ENCODE assay signal across 12 mouse cellular contexts in the genomic region with DNA sequence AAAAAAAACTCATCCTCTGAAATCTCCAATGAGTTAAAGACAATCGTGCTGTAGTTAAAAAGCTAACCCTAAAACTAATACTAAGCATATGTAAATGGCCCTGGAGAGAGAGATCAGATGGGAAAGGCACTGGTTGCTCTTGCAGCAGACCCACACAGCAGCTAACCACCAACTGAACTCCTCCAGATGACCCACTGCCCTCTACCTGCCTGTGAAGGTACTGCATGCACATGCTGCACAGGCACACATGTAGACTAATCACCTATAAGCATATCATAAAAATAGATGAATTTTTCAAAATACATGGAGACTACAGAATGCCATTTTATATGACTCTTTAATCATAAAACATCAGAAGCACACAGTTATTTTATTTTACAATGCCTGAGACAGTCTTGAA. TPM values are rescaled to one million over a fixed set of nuclear protein-coding genes. Genes with fewer than 3 reads are reported as not detected.
DNase-seq lines count a peak whose midpoint lies in the region; ATAC-seq and TF ChIP-seq lines count a peak whose summit lies in the region.
"Had no signal": no experiment of that assay in that cellular context is flagged by ENCODE, and none has a peak within 500 bp of the region (broad histone marks: within the 10 kb centered on the region; RNA-seq: fewer than 3 reads in every experiment).

No protein-coding gene starts in this region.

- DNase-seq in 3T3-L1 (ENCODE audit: low read depth, low spot score), result peak; percentile 41
- DNase-seq in MEL (ENCODE audit: low read depth, low spot score), result peak; percentile 63
- DNase-seq in spleen, adult 12 weeks (ENCODE audit: low spot score), result no peak
- DNase-seq: cerebellum, adult 9-11 months; kidney, postnatal 25 days had no signal

- no peak overlapping the region for H3K27ac ChIP-seq in intestine, postnatal 0 days (ENCODE audit: low read depth, low read length)
- H3K27ac ChIP-seq in intestine, embryonic 16.5 days (ENCODE audit: low read length), result no peak overlapping the region
- H3K27ac ChIP-seq in MEL (ENCODE audit: control insufficient read depth, low read depth, low read length), result no peak overlapping the region
- H3K27ac ChIP-seq in neural tube, embryonic 15.5 days (replicated peaks), result no peak overlapping the region
- no peak overlapping the region for H3K27ac ChIP-seq in heart, embryonic 11.5 days (ENCODE audit: low read depth, low read length)
- H3K27ac ChIP-seq: liver, embryonic 15.5 days; neural tube, embryonic 12.5 days had no signal

- no peak for TF ChIP-seq POLR2A in MEL (IDR thresholded peaks at IDR 0.05; ENCODE audit: control insufficient read depth in 1 of 2, insufficient read depth in 1 of 2, low read depth in 1 of 2, low read length in 2 of 2, poor library complexity in 1 of 2)

- H3K79me2 ChIP-seq in MEL (ENCODE audit: control insufficient read depth, insufficient read depth, low read length, poor library complexity), result peaks cover 27% of the 10 kb centered on the region

- TF ChIP-seq CTCF in intestine, postnatal 0 days (IDR thresholded peaks at IDR 0.05; ENCODE audit: low read depth), result peak; percentile 53
- TF ChIP-seq CTCF in MEL (IDR thresholded peaks at IDR 0.05 in 2 of 3, conservative IDR thresholded peaks at IDR 0.05 in 1 of 3; ENCODE audit: control insufficient read depth in 1 of 3, insufficient read depth in 1 of 3, low read depth in 2 of 3, low read length in 3 of 3, poor library complexity in 1 of 3, severe bottlenecking in 1 of 3), result peak; percentile 48 to 68 (median 52)

- TF ChIP-seq RAD21 in MEL (IDR thresholded peaks at IDR 0.05; ENCODE audit: low read depth, low read length), result no peak; the same call in 1 of the 2 replicates

- 91% methylated on average over 1 of the region's 1 CpGs for WGBS in intestine, postnatal 0 days
- WGBS in intestine, embryonic 16.5 days, result 100% methylated on average over 1 of the region's 1 CpGs
- WGBS in neural tube, embryonic 15.5 days, result 91% methylated on average over 1 of the region's 1 CpGs
- WGBS in heart, embryonic 11.5 days (ENCODE audit: insufficient replicate concordance), result 89% methylated on average over 1 of the region's 1 CpGs

- H3K4me2 ChIP-seq in intestine, postnatal 0 days (replicated peaks; ENCODE audit: low read depth), result no peak overlapping the region
- H3K4me2 ChIP-seq in intestine, embryonic 16.5 days (ENCODE audit: low read depth, low read length), result no peak overlapping the region
- no peak overlapping the region for H3K4me2 ChIP-seq in neural tube, embryonic 15.5 days
- H3K4me2 ChIP-seq in heart, embryonic 11.5 days, result no peak overlapping the region
- H3K4me2 ChIP-seq: liver, embryonic 15.5 days; neural tube, embryonic 12.5 days had no signal

- no peak overlapping the region for H3K9ac ChIP-seq in intestine, postnatal 0 days (ENCODE audit: low read depth, low read length)
- no peak overlapping the region for H3K9ac ChIP-seq in intestine, embryonic 16.5 days (ENCODE audit: low read depth, low read length)
- no peak overlapping the region for H3K9ac ChIP-seq in MEL (ENCODE audit: control insufficient read depth, low read depth, low read length, poor library complexity, severe bottlenecking)
- H3K9ac ChIP-seq in neural tube, embryonic 15.5 days (replicated peaks), result no peak overlapping the region
- H3K9ac ChIP-seq in heart, embryonic 11.5 days (ENCODE audit: low read depth, low read length), result no peak overlapping the region
- H3K9ac ChIP-seq: liver, embryonic 15.5 days; neural tube, embryonic 12.5 days had no signal

- no peaks in the 10 kb centered on the region for H3K27me3 ChIP-seq in intestine, postnatal 0 days (replicated peaks; ENCODE audit: control insufficient read depth, insufficient read depth, low read length)
- no peaks in the 10 kb centered on the region for H3K27me3 ChIP-seq in intestine, embryonic 16.5 days (replicated peaks; ENCODE audit: control insufficient read depth, insufficient read depth, low read length)
- no peaks in the 10 kb centered on the region for H3K27me3 ChIP-seq in MEL (ENCODE audit: control insufficient read depth in 1 of 2, insufficient read depth in 2 of 2, low read length in 2 of 2)
- H3K27me3 ChIP-seq in neural tube, embryonic 15.5 days (replicated peaks), result no peaks in the 10 kb centered on the region
- no peaks in the 10 kb centered on the region for H3K27me3 ChIP-seq in heart, embryonic 11.5 days (ENCODE audit: control insufficient read depth, insufficient read depth, low read length)
- H3K27me3 ChIP-seq: liver, embryonic 15.5 days; neural tube, embryonic 12.5 days had no signal

- no peak for ATAC-seq in intestine, postnatal 0 days
- no peak for ATAC-seq in intestine, embryonic 16.5 days
- peak; percentile 48 for ATAC-seq in megakaryocyte, adult 5-6 weeks (ENCODE audit: poor library complexity, severe bottlenecking)
- ATAC-seq in neural tube, embryonic 15.5 days (ENCODE audit: low FRiP score), result no peak
- no peak for ATAC-seq in heart, embryonic 11.5 days (replicated peaks; ENCODE audit: insufficient number of reproducible peaks, low FRiP score, low TSS enrichment)

- no peak for TF ChIP-seq EP300 in MEL (IDR thresholded peaks at IDR 0.05; ENCODE audit: low read depth in 1 of 2, low read length in 2 of 2)

- H3K9me3 ChIP-seq in intestine, postnatal 0 days (ENCODE audit: control insufficient read depth), result no peaks in the 10 kb centered on the region
- H3K9me3 ChIP-seq in intestine, embryonic 16.5 days (ENCODE audit: control insufficient read depth, low read length), result no peaks in the 10 kb centered on the region
- no peaks in the 10 kb centered on the region for H3K9me3 ChIP-seq in MEL (replicated peaks; ENCODE audit: insufficient read depth, low read length)
- no peaks in the 10 kb centered on the region for H3K9me3 ChIP-seq in neural tube, embryonic 15.5 days (replicated peaks)
- no peaks in the 10 kb centered on the region for H3K9me3 ChIP-seq in heart, embryonic 11.5 days (replicated peaks; ENCODE audit: control insufficient read depth, low read length)
- H3K9me3 ChIP-seq: liver, embryonic 15.5 days; neural tube, embryonic 12.5 days had no signal

- no peaks in the 10 kb centered on the region for H3K4me1 ChIP-seq in intestine, postnatal 0 days (replicated peaks; ENCODE audit: control insufficient read depth, insufficient read depth, low read length)
- H3K4me1 ChIP-seq in intestine, embryonic 16.5 days (ENCODE audit: control insufficient read depth, insufficient read depth, low read length), result no peaks in the 10 kb centered on the region
- peaks cover 3 to 6% of the 10 kb centered on the region in 2 experiments; a peak in 3 of 4 replicates for H3K4me1 ChIP-seq in MEL (ENCODE audit: control insufficient read depth in 1 of 2, insufficient read depth in 2 of 2, low read length in 2 of 2)
- H3K4me1 ChIP-seq in neural tube, embryonic 15.5 days, result peaks cover 13% of the 10 kb centered on the region; the same call in 1 of the 2 replicates
- no peaks in the 10 kb centered on the region for H3K4me1 ChIP-seq in heart, embryonic 11.5 days (ENCODE audit: control insufficient read depth, insufficient read depth, low read length)
- H3K4me1 ChIP-seq: neural tube, embryonic 12.5 days had no signal

- no peak overlapping the region for H3K4me3 ChIP-seq in intestine, postnatal 0 days (ENCODE audit: low read depth, low read length)
- H3K4me3 ChIP-seq in intestine, embryonic 16.5 days (ENCODE audit: low read length), result no peak overlapping the region
- no peak overlapping the region for H3K4me3 ChIP-seq in MEL (ENCODE audit: control insufficient read depth in 1 of 2, insufficient read depth in 1 of 2, low read depth in 2 of 2, low read length in 2 of 2)
- no peak overlapping the region for H3K4me3 ChIP-seq in neural tube, embryonic 15.5 days (replicated peaks)
- no peak overlapping the region for H3K4me3 ChIP-seq in heart, embryonic 11.5 days (ENCODE audit: low read depth, low read length)
- H3K4me3 ChIP-seq: liver, embryonic 15.5 days; neural tube, embryonic 12.5 days had no signal

- peaks cover 16% of the 10 kb centered on the region; the same call in 1 of the 2 replicates for H3K36me3 ChIP-seq in intestine, postnatal 0 days (ENCODE audit: control insufficient read depth, insufficient read depth)
- H3K36me3 ChIP-seq in intestine, embryonic 16.5 days (ENCODE audit: control insufficient read depth, insufficient read depth, low read length), result peaks cover 3% of the 10 kb centered on the region; the same call in 1 of the 2 replicates
- peaks cover 5 to 25% of the 10 kb centered on the region in 2 experiments; a peak in 3 of 4 replicates for H3K36me3 ChIP-seq in MEL (ENCODE audit: control insufficient read depth in 1 of 2, insufficient read depth in 2 of 2, low read length in 2 of 2)
- H3K36me3 ChIP-seq in neural tube, embryonic 15.5 days, result peaks cover 20% of the 10 kb centered on the region
- H3K36me3 ChIP-seq in heart, embryonic 11.5 days (ENCODE audit: control insufficient read depth, insufficient read depth, low read length), result no peaks in the 10 kb centered on the region

TF ChIP-seq in MEL, 35 proteins besides CTCF, POLR2A, EP300 and RAD21:
- TF ChIP-seq MAX (IDR thresholded peaks at IDR 0.05; ENCODE audit: low read length) (no peak), GABPA (IDR thresholded peaks at IDR 0.05; ENCODE audit: low read depth, low read length) (no peak), ZC3H11A (IDR thresholded peaks at IDR 0.05; ENCODE audit: low read depth, low read length) (no peak), USF1 (IDR thresholded peaks at IDR 0.05; ENCODE audit: low read depth, low read length) (no peak)

RNA-seq across cellular contexts. Expression of gene D1Ertd622e, which starts 14.8 kb away (rescaled TPM):
- polyA plus RNA-seq in intestine, postnatal 0 days (2015; fragmentation: Nextera tagmentation; extraction: Ambion mirVana), result 29.5 and 30.2 TPM in 2 replicates
- polyA plus RNA-seq in intestine, embryonic 16.5 days (2015; fragmentation: Nextera tagmentation; extraction: Ambion mirVana), result 17.8 and 20.5 TPM in 2 replicates
- total RNA-seq in MEL (2012; rRNA removed), result 19.0 and 26.8 TPM in 2 replicates
- 10 to 100 TPM; 46.5 to 53.9 TPM for polyA plus RNA-seq in MEL (2012; ENCODE audit: insufficient read depth in 1 of 2, insufficient read length in 2 of 2, low read depth in 1 of 2, low replicate concordance in 2 of 2, missing spikeins in 1 of 2)
- 90.6 and 116 TPM in 2 replicates for total RNA-seq in megakaryocyte, adult 5-6 weeks (2015)
- 117 and 131 TPM in 2 replicates for total RNA-seq in megakaryocyte, adult 5-6 weeks (2017)
- polyA plus RNA-seq in neural tube, embryonic 15.5 days (2015; fragmentation: Nextera tagmentation; extraction: Ambion mirVana), result 53.4 and 63.0 TPM in 2 replicates
- 11.3 and 13.4 TPM in 2 replicates for polyA plus RNA-seq in heart, embryonic 11.5 days (2014; fragmentation: Nextera tagmentation; extraction: Ambion mirVana)
